Mouse (Mus musculus) intestine, embryonic 16.5 days (tissue): Measurements from ENCODE around the gene Tff2. TPM values are rescaled to one million over a fixed set of nuclear protein-coding genes. Genes with fewer than 3 reads are reported as not detected.

Experiments
- ATAC-seq: fragments of 200-750 bp; cut with Nextera tagmentation; 2 replicates; pipeline ENCODE4 v1.8.0; 2017; ENCODE audit warnings: moderate TSS enrichment, moderate library complexity
- H3K27ac ChIP-seq: fragments of 300-500 bp; sonication (generic); 2 replicates; pipeline ENCODE4 v1.5.1; 2014; ENCODE audit warnings: mild to moderate bottlenecking, low read length
- H3K27me3 ChIP-seq: fragments of 300-500 bp; sonication (generic); replicated peaks from 2 replicates; pipeline ENCODE4 v1.6.1; 2014; ENCODE audit warnings: low read length, control low read depth, mixed read lengths; ENCODE audit not compliant: control insufficient read depth, insufficient read depth
- H3K36me3 ChIP-seq: fragments of 300-500 bp; sonication (generic); 2 replicates; pipeline ENCODE4 v1.6.1; 2014; ENCODE audit warnings: low read length, control low read depth; ENCODE audit not compliant: control insufficient read depth, insufficient read depth
- H3K4me1 ChIP-seq: fragments of 300-500 bp; sonication (generic); 2 replicates; pipeline ENCODE4 v1.6.1; 2014; ENCODE audit warnings: low read length, control low read depth, mixed read lengths; ENCODE audit not compliant: control insufficient read depth, insufficient read depth
- H3K4me2 ChIP-seq: fragments of 300-500 bp; sonication (generic); 2 replicates; pipeline ENCODE4 v1.6.1; 2014; ENCODE audit warnings: low read depth, low read length, control low read depth
- H3K4me3 ChIP-seq: fragments of 300-500 bp; sonication (generic); 2 replicates; pipeline ENCODE4 v1.5.1; 2014; ENCODE audit warnings: mild to moderate bottlenecking, low read length
- H3K9ac ChIP-seq: fragments of 300-500 bp; sonication (generic); 2 replicates; pipeline ENCODE4 v1.6.1; 2014; ENCODE audit warnings: low read depth, low read length
- H3K9me3 ChIP-seq: fragments of 300-500 bp; sonication (generic); 2 replicates; pipeline ENCODE4 v1.6.1; 2016; ENCODE audit warnings: low read length, control low read depth; ENCODE audit not compliant: control insufficient read depth
- WGBS: fragments of 180-500 bp; shearing (Covaris S2); extraction: QIAGEN DNeasy Blood & Tissue Kit; methylation state at CpG from one replicate; pipeline ENCODE4 v1.1.7; 2014; 5-methylcytosine and 5-hydroxymethylcytosine counted together
- polyA plus RNA-seq: library from polyadenylated mRNA; unstranded; fragments of >200 nt; fragmentation: Nextera tagmentation; extraction: Ambion mirVana; gene quantifications from 2 replicates; pipeline ENCODE4 v1.2.1, GENCODE M21; 2015

Tff2 gene
- polyA plus RNA-seq = 5.2 and 7.2 TPM in 2 replicates

GRCm38 (mm10) chr17:31144040-31145037 lies at the start of gene Tff2:
TSS of gene Tff2 (minus strand) at chr17:31144282.
- H3K27me3 ChIP-seq = no peaks in the 10 kb centered on the region
- ATAC-seq = peak; percentile 84
- no peak within 1 kb of the TSS for H3K9ac ChIP-seq
- no peaks in the 10 kb centered on the region for H3K9me3 ChIP-seq
- H3K4me3 ChIP-seq = no peak within 1 kb of the TSS
- 55% methylated on average over 15 of the region's 15 CpGs for WGBS
- peaks cover 5% of the 10 kb centered on the region; the same call in 1 of the 2 replicates for H3K4me1 ChIP-seq
- H3K36me3 ChIP-seq = no peaks in the 10 kb centered on the region
- H3K4me2 ChIP-seq = no peak within 1 kb of the TSS
- no peak within 1 kb of the TSS for H3K27ac ChIP-seq

DNA sequence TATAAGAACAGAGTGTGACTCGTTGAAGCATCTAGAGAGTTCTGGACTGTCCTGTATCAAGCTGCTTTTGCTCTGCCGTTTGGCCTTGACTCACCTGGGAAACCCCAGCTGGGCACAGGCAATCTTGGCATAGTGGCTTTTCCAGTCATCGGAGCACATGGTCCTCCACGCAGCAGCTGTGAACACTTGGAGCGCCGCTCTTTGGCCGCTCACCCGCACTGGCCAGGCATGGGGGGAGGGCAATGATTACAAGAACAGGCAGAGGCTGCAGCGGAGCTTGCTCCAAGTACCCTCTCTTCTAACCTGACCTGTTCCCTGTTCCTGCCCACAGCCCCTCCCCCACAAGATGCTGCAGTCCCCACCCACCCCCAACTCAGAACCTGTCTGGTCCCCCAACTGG lies 49.3 kb upstream of the Tff2 start:
- Histone ChIP-seq H3K9ac (no peak overlapping the region), H3K4me2 (no peak overlapping the region), H3K27me3 (no peaks in the 10 kb centered on the region), H3K9me3 (no peaks in the 10 kb centered on the region), H3K36me3 (no peaks in the 10 kb centered on the region), H3K27ac (no peak overlapping the region), H3K4me1 (0 out of 2 replicates have a peak, but pooled peaks cover 3% of the 10 kb centered on the region), H3K4me3 (no peak overlapping the region)
- ATAC-seq = no peak
- 64% methylated on average over 9 of the region's 9 CpGs for WGBS

GRCm38 (mm10) chr17:31192663-31193062 lies 48.6 kb upstream of the Tff2 start:
- WGBS = 46% methylated on average over 2 of the region's 2 CpGs

GRCm38 (mm10) chr17:31191825-31192224 lies 47.7 kb upstream of the Tff2 start:
- Histone ChIP-seq H3K27ac (no peak overlapping the region), H3K4me1 (0 out of 2 replicates have a peak, but pooled peaks cover 3% of the 10 kb centered on the region), H3K4me2 (no peak overlapping the region), H3K4me3 (no peak overlapping the region), H3K9ac (no peak overlapping the region), H3K27me3 (no peaks in the 10 kb centered on the region), H3K36me3 (no peaks in the 10 kb centered on the region), H3K9me3 (no peaks in the 10 kb centered on the region)
- ATAC-seq = no peak
- 73% methylated on average over 8 of the region's 8 CpGs for WGBS

More at GRCm38 (mm10) chr17:31192663-31193062, 48.6 kb upstream of the Tff2 start:
- H3K27ac ChIP-seq = no peak overlapping the region
- H3K4me3 ChIP-seq = no peak overlapping the region
- no peak overlapping the region for H3K9ac ChIP-seq
- H3K4me2 ChIP-seq = no peak overlapping the region
- ATAC-seq = no peak
- no peaks in the 10 kb centered on the region for H3K36me3 ChIP-seq
- 0 out of 2 replicates have a peak, but pooled peaks cover 3% of the 10 kb centered on the region for H3K4me1 ChIP-seq
- no peaks in the 10 kb centered on the region for H3K27me3 ChIP-seq
- H3K9me3 ChIP-seq = no peaks in the 10 kb centered on the region

DNA sequence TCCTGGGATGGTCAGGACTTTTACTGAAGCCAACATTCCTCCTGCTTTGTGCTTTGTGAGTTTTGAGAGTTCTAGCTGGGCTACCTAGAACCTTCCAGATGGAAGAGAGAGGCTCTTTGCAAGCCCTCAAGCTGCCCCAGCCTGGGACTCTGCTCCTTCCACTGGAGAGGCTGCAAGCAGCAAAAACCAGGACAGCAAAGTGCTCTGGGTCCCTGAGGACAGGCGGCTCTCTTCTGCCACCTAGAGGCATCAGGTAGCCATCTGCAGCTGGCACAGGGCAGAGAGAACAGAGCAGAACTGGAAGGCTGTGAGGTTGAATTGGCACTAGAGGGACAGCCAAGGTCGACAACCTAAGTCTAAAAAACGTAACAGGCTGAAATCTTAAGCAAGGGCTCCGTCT lies 43.3 kb upstream of the Tff2 start:
- no peak overlapping the region for H3K4me3 ChIP-seq
- no peak overlapping the region for H3K27ac ChIP-seq
- no peaks in the 10 kb centered on the region for H3K27me3 ChIP-seq
- peaks cover 8% of the 10 kb centered on the region for H3K4me1 ChIP-seq
- no peak overlapping the region for H3K9ac ChIP-seq
- WGBS = 31% methylated on average over 4 of the region's 4 CpGs
- no peaks in the 10 kb centered on the region for H3K36me3 ChIP-seq
- H3K4me2 ChIP-seq = no peak overlapping the region
- H3K9me3 ChIP-seq = no peaks in the 10 kb centered on the region
- ATAC-seq = 0 out of 2 replicates have a peak, but pooled peaks have one; percentile 51

DNA sequence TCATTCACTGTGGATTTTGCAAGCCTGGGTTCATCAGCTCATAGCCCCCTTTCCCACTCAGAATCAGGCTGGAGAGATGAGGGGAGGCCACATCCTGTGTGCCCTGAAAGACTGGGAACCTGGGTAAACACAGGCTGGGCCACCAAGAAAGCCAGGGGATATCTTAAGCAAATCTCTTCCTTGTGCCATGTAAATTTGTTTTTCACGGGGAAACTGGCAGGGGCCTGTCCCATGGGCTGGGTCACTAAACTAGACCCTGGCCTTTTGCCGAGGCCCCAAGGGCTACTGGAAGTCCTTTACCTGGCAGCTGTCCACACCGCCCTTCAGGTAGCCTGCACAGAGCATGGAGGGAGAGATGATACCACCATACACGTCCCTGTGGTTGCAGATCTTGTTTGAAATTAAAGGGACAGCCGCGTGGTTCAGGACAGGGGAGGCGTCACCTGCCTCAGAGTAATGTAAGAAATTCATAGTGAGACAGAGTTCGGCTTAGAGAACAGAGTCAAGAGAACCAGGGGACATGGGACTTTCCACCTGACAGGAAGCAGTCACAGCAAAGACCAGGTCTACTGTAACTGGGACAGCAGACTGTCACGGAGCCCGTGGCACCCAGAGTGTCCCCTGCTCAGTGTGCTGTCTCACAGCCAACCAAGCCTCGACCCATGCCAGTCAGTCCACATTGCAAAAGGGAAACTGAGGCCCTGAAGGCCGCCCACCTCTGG lies 40.3 kb upstream of the Tff2 start:
- Histone ChIP-seq H3K4me1 (peaks cover 8% of the 10 kb centered on the region), H3K4me2 (no peak overlapping the region), H3K27me3 (no peaks in the 10 kb centered on the region), H3K27ac (0 out of 2 replicates have a peak overlapping the region, but pooled peaks have one; percentile 21), H3K9ac (no peak overlapping the region), H3K4me3 (no peak overlapping the region), H3K9me3 (no peaks in the 10 kb centered on the region), H3K36me3 (no peaks in the 10 kb centered on the region)
- 74% methylated on average over 12 of the region's 12 CpGs for WGBS
- no peak for ATAC-seq

- peak; percentile 84 for ATAC-seq
- H3K4me1 ChIP-seq = peaks cover 8% of the 10 kb centered on the region
- no peak overlapping the region for H3K4me2 ChIP-seq
- peak overlapping the region; percentile 39 for H3K27ac ChIP-seq
- H3K36me3 ChIP-seq = no peaks in the 10 kb centered on the region
- no peak overlapping the region for H3K9ac ChIP-seq
- 49% methylated on average over 12 of the region's 12 CpGs for WGBS
- H3K27me3 ChIP-seq = no peaks in the 10 kb centered on the region
- no peaks in the 10 kb centered on the region for H3K9me3 ChIP-seq
- H3K4me3 ChIP-seq = no peak overlapping the region
Measured at GRCm38 (mm10) chr17:31183180-31183974, 39.3 kb upstream of the Tff2 start.

GRCm38 (mm10) chr17:31181490-31181889 lies 37.4 kb upstream of the Tff2 start:
- no peaks in the 10 kb centered on the region for H3K9me3 ChIP-seq
- no peak overlapping the region for H3K4me3 ChIP-seq
- H3K4me2 ChIP-seq = no peak overlapping the region
- peaks cover 8% of the 10 kb centered on the region for H3K4me1 ChIP-seq
- no peak overlapping the region for H3K9ac ChIP-seq
- H3K36me3 ChIP-seq = no peaks in the 10 kb centered on the region
- no peak overlapping the region for H3K27ac ChIP-seq
- no peak for ATAC-seq
- 82% methylated on average over 4 of the region's 4 CpGs for WGBS
- no peaks in the 10 kb centered on the region for H3K27me3 ChIP-seq
